Mouse (Mus musculus) G1E (cell line): ENCODE results near the gene Gsk3a. TPM values are rescaled to one million over a fixed set of nuclear protein-coding genes. Genes with fewer than 3 reads are reported as not detected.

Source experiments
- ATAC-seq: 2 replicates; pipeline ENCODE4 v1.8.0; 2016; ENCODE audit warnings: mild to moderate bottlenecking; ENCODE audit not compliant: insufficient number of reproducible peaks, poor library complexity, low FRiP score, severe bottlenecking; ENCODE audit errors: extremely low read depth
- DNase-seq: peaks from one replicate; pipeline ENCODE4 v3.0.0; 2012; ENCODE audit warnings: low spot score
- H3K27me3 ChIP-seq: 2 replicates; pipeline ENCODE4 v1.6.1; 2012; ENCODE audit warnings: mild to moderate bottlenecking, low read length, inconsistent platforms; ENCODE audit not compliant: insufficient read depth
- H3K36me3 ChIP-seq: replicated peaks from 2 replicates; pipeline ENCODE3; 2012; ENCODE audit warnings: mild to moderate bottlenecking, inconsistent platforms
- H3K4me1 ChIP-seq: 2 replicates; pipeline ENCODE4 v1.6.1; 2012; ENCODE audit warnings: low read depth, low read length, inconsistent platforms, mixed read lengths; ENCODE audit not compliant: insufficient read depth
- H3K4me3 ChIP-seq: 2 replicates; pipeline ENCODE4 v1.5.1; 2012; ENCODE audit warnings: low read depth, mild to moderate bottlenecking, inconsistent platforms, low read length, moderate library complexity, mixed read lengths
- H3K9me3 ChIP-seq: replicated peaks from 2 replicates; pipeline ENCODE4 v1.6.1; 2012; ENCODE audit warnings: inconsistent platforms
- CTCF ChIP-seq: IDR thresholded peaks from 2 replicates; pipeline ENCODE4 v1.5.1; 2012; ENCODE audit warnings: low read depth, low read length, inconsistent platforms, mixed read lengths
- GATA1 ChIP-seq: IDR thresholded peaks from 2 replicates; pipeline ENCODE4 v1.6.1; 2012; ENCODE audit warnings: borderline replicate concordance, low read length, inconsistent platforms, mixed read lengths
- GATA2 ChIP-seq: IDR thresholded peaks from 2 replicates; pipeline ENCODE4 v1.6.1; 2012; ENCODE audit warnings: low read depth, low read length, inconsistent platforms, borderline replicate concordance
- POLR2AphosphoS5 ChIP-seq: IDR thresholded peaks from 2 replicates; pipeline ENCODE4 v1.6.1; 2012; ENCODE audit warnings: low read depth, low read length, inconsistent platforms; ENCODE audit not compliant: insufficient replicate concordance
- TAL1 ChIP-seq: conservative IDR thresholded peaks from 2 replicates; pipeline ENCODE4 v1.6.1; 2012; ENCODE audit warnings: low read depth, low read length, inconsistent platforms, mixed read lengths
- polyA plus RNA-seq: library from polyadenylated mRNA; stranded (reverse); fragments of >175 nt; gene quantifications from 2 replicates; pipeline ENCODE4 v1.2.3, GENCODE M21; 2012
- total RNA-seq, 2 experiments: library from RNA; stranded (forward) in 1 of 2; stranded (reverse) in 1 of 2; fragments of 200-1000 nt in 1 of 2; fragments of >200 nt in 1 of 2; fragmentation: Nextera tagmentation in 1 of 2; gene quantifications; 2 replicates each; pipeline ENCODE4 v1.2.3; 2014 to 2017

Gene Gsk3a
- total and polyA plus RNA-seq, 3 experiments = 38.9 to 154 (median 107) TPM

- no peak for TF ChIP-seq POLR2AphosphoS5
- no peak for TF ChIP-seq GATA1
- TF ChIP-seq TAL1 = no peak
- no peak for TF ChIP-seq GATA2
- no peak for TF ChIP-seq CTCF
- Histone ChIP-seq H3K36me3 (peaks cover 60% of the 10 kb centered on the region), H3K9me3 (no peaks in the 10 kb centered on the region), H3K4me1 (peaks cover 69% of the 10 kb centered on the region), H3K4me3 (no peak overlapping the region; the same call in 1 of the 2 replicates), H3K27me3 (no peaks in the 10 kb centered on the region)
- ATAC-seq (no peak), DNase-seq (no peak)
These were observed 2.1 kb downstream of the Gsk3a start for GRCm38 (mm10) chr7:25235526-25235925.

GRCm38 (mm10) chr7:25233061-25233460, 4.6 kb downstream of the Gsk3a start:
- H3K4me1 ChIP-seq = peaks cover 73% of the 10 kb centered on the region
- TF ChIP-seq GATA2 = no peak
- no peak for TF ChIP-seq CTCF
- TF ChIP-seq GATA1 = no peak
- TF ChIP-seq POLR2AphosphoS5 = no peak
- no peak for TF ChIP-seq TAL1

GRCm38 (mm10) chr7:25232101-25232648, 5.5 kb downstream of the Gsk3a start:
- DNase-seq = no peak
- ATAC-seq = no peak
- Histone ChIP-seq H3K4me3 (no peak overlapping the region), H3K36me3 (peaks cover 92% of the 10 kb centered on the region), H3K4me1 (peaks cover 82% of the 10 kb centered on the region), H3K27me3 (no peaks in the 10 kb centered on the region), H3K9me3 (no peaks in the 10 kb centered on the region)
- TF ChIP-seq TAL1 (no peak), GATA2 (no peak), GATA1 (no peak), CTCF (no peak), POLR2AphosphoS5 (no peak)

More at GRCm38 (mm10) chr7:25233061-25233460, 4.6 kb downstream of the Gsk3a start:
- Histone ChIP-seq H3K36me3 (peaks cover 83% of the 10 kb centered on the region), H3K27me3 (no peaks in the 10 kb centered on the region), H3K4me3 (no peak overlapping the region; the same call in 1 of the 2 replicates), H3K9me3 (no peaks in the 10 kb centered on the region)
- DNase-seq (no peak), ATAC-seq (no peak)

- no peak for TF ChIP-seq CTCF
- TF ChIP-seq GATA1 = no peak
- no peak for TF ChIP-seq TAL1
- no peak for TF ChIP-seq GATA2
- TF ChIP-seq POLR2AphosphoS5 = no peak
- Histone ChIP-seq H3K4me1 (peaks cover 89% of the 10 kb centered on the region), H3K36me3 (peaks cover 100% of the 10 kb centered on the region), H3K9me3 (no peaks in the 10 kb centered on the region), H3K4me3 (0 out of 2 replicates have a peak overlapping the region, but pooled peaks have one; percentile 3), H3K27me3 (no peaks in the 10 kb centered on the region)
- DNase-seq = no peak
- no peak for ATAC-seq
These were observed 6.9 kb downstream of the Gsk3a start for GRCm38 (mm10) chr7:25230690-25231285.

GRCm38 (mm10) chr7:25227523-25228300, 9.9 kb downstream of the Gsk3a start:
- H3K36me3 ChIP-seq = peaks cover 99% of the 10 kb centered on the region
- H3K27me3 ChIP-seq = no peaks in the 10 kb centered on the region
- no peaks in the 10 kb centered on the region for H3K9me3 ChIP-seq
- TF ChIP-seq TAL1 = no peak
- no peak for TF ChIP-seq GATA1
- no peak for TF ChIP-seq CTCF
- TF ChIP-seq GATA2 = no peak
- no peak for TF ChIP-seq POLR2AphosphoS5
- peaks cover 92% of the 10 kb centered on the region for H3K4me1 ChIP-seq
- no peak for DNase-seq
- no peak for ATAC-seq
- H3K4me3 ChIP-seq = peak overlapping the region; percentile 21; the same call in 1 of the 2 replicates

GRCm38 (mm10) chr7:25222275-25222967, 15.2 kb downstream of the Gsk3a start:
- Histone ChIP-seq H3K9me3 (no peaks in the 10 kb centered on the region), H3K4me3 (peak overlapping the region; percentile 90), H3K4me1 (peaks cover 88% of the 10 kb centered on the region), H3K27me3 (no peaks in the 10 kb centered on the region), H3K36me3 (peaks cover 61% of the 10 kb centered on the region)
- no peak for TF ChIP-seq POLR2AphosphoS5
- TF ChIP-seq TAL1 = peak; percentile 32
- DNase-seq (no peak), ATAC-seq (no peak)
